Mouse (Mus musculus) layer of hippocampus, postnatal 14 days (tissue): ENCODE measurements around the gene Cd300c. TPM values are rescaled to one million over a fixed set of nuclear protein-coding genes. Genes with fewer than 3 reads are reported as not detected.
"Not testable (repeated sequence)": the region's sequence is repeated elsewhere in the genome, so short reads cannot be mapped to it uniquely, and the experiment has no call there.

Experiments
- DNase-seq, 2 experiments: peaks; one replicate each; pipeline ENCODE4 v3.0.0; 2021 to 2022; ENCODE audit warnings: low spot score in 2 of 2, mixed read lengths in 1 of 2
- long read RNA-seq, 2 experiments: library from polyadenylated mRNA; stranded (forward); transcript quantifications; one replicate each; pipeline ENCODE4 v2.0.0; 2021
- total RNA-seq, 2 experiments: library from RNA; stranded (reverse); gene quantifications; 2 replicates each; pipeline ENCODE4 v1.2.3; 2021

Gene Cd300c
- not detected for total RNA-seq
- long read RNA-seq, experiment 1, result 0 reads
- long read RNA-seq, experiment 2, result 0 reads

DNA sequence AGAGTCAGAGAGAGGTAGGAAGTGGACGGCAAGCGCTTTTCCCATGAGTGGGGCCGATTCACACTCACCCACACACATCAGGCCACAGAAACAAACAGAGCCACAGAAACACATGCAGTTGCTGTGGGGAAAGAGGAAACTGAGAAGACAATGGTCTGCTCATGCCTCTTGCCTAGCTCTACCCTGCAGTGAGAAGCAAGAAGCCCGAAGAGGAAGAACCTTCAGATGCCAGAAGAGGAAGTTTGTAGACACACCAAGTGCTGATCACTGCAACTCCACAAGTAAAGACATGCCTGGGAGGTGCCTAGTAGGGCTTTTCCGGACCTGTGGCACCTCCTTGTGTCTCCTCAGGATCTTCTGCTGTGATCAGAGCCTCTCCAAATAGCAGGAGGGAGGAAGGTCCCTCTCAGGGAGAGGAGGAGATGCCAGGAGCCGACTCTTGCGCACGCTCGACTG lies at the start of gene Cd300c:
Gene Cd300c, minus strand, starts transcription at position 406 of the 456 bp plus-strand sequence.
- peak in 1 of 2 experiments; percentile 24 for DNase-seq

- DNase-seq, result not testable (repeated sequence)
Observed at GRCm38 (mm10) chr11:115016093-115016492, 47.1 kb upstream of the Cd300c start, which contains the start of gene Cd300ld2. Gene Cd300ld2, minus strand, starts transcription at chr11:115016193.

DNA sequence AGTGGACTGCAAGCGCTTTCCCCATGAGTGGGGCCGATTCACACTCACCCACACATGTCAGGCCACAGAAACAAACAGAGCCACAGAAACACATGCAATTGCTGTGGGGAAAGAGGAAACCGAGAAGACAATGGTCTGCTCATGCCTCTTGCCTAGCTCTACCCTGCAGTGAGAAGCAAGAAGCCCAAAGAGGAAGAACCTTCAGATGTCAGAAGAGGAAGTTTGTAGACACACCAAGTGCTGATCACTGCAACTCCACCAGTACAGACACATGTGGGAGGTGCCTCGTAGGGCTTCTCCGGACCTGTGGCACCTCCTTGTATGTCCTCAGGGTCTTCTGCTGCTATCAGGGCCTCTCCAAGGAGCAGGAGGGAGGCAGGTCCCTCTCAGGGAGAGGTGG lies 35.1 kb upstream of the Cd300c start:
- DNase-seq, result no peak

GRCm38 (mm10) chr11:115001474-115002040 lies 32.6 kb upstream of the Cd300c start, which contains the start of gene Cd300c2:
Gene Cd300c2, minus strand, starts transcription at chr11:115001880.
- peak in 1 of 2 experiments; percentile 6 for DNase-seq

GRCm38 (mm10) chr11:114989793-114990192 lies 20.8 kb upstream of the Cd300c start, which contains the start of gene Cd300ld:
Gene Cd300ld, minus strand, starts transcription at chr11:114989922.
- no peak for DNase-seq

GRCm38 (mm10) chr11:114981866-114982265 lies 12.9 kb upstream of the Cd300c start:
- DNase-seq, result no peak

DNA sequence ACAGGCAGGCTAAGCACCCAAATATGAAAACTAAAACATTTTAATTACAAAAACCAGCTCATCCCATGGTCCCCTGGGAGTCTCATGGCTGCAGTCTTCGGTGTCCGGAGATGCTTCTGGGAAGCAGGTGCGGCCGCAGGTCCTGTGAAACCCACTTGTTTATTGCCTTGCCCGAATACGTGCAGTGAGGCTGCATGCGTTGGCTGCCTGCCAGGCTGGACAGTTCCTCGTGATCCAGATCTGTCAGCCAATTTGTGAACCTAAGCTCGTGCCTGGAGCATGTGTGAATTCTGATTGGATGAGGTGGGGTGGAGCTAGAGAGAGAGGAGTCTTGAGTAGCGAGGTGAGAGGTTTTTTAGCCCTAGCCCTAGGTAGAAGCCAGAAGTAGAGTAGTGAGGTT lies 3.8 kb upstream of the Cd300c start:
- no peak for DNase-seq

- DNase-seq, result no peak
Observed at GRCm38 (mm10) chr11:114965182-114965828, 3.7 kb downstream of the Cd300c start.

DNA sequence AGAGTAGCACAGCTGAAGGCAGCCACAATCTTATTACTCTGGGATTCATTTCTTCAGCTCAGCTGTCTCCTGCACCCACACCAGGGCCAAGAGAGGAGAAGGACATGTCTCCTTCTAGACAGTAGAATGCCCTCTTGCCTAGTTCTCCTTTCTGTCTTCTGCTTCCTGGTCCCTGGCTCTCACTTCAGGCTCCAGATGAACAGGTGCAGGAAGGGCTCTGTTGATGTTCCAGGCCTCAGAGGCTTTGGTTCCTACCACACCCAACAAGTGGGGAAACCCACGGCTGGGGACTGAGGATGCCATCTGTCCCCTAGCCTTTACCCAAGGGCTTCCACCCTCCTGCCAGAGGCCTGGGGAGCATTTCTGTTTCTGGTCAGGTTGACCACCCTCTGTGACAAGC lies 8.6 kb downstream of the Cd300c start:
- no peak for DNase-seq

- DNase-seq, result no peak
Observed at GRCm38 (mm10) chr11:114934144-114934543, 34.8 kb downstream of the Cd300c start, which contains the start of gene Cd300lb. Gene Cd300lb, minus strand, starts transcription at chr11:114934386.

DNA sequence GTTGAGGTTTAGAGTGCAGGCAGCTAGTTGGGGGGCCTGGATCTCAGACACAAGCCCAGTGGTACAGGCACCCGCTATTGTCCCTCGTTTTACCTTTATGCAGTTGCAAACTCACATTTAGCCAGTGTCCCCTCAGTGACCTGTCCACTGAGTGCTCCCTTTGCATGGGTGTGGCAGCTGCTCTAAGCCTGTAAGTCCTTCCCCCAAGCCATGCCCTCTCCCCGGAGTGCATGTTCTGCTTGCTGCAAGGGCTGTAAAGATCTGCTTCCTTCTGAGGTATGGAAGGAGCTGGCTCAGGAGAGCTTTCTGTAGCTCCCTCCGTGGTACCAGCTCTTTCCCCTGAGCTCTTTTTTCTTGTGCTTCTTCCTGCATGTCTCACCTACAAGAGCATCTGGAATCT lies 35.4 kb downstream of the Cd300c start:
- DNase-seq, result no peak

GRCm38 (mm10) chr11:114931041-114931440 lies 37.9 kb downstream of the Cd300c start:
- no peak for DNase-seq

- no peak for DNase-seq
Observed at GRCm38 (mm10) chr11:114929581-114929980, 39.4 kb downstream of the Cd300c start.

DNA sequence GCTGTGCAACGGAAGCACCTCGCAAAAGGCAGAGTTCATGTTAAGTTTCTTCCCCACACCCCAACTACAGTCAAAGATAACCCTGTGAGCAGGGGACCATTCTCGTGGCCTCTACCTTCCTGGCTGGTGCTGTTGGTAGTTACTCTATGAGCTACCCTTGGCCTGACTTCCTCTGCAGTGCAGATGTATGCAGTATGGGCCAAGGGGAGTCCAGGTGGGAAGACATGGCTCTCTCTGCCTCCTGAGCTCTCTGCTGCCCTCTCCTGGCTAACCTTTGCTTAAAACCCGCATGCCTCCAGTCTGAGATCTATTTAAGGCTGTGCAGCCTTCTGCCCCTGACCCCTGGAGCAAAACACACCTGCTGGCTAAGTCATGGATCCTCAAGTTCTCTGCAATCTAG lies 45.0 kb downstream of the Cd300c start:
- no peak for DNase-seq

GRCm38 (mm10) chr11:114922439-114922838 lies 46.5 kb downstream of the Cd300c start:
- no peak for DNase-seq

GRCm38 (mm10) chr11:114917120-114917519 lies 51.8 kb downstream of the Cd300c start:
- no peak for DNase-seq

DNA sequence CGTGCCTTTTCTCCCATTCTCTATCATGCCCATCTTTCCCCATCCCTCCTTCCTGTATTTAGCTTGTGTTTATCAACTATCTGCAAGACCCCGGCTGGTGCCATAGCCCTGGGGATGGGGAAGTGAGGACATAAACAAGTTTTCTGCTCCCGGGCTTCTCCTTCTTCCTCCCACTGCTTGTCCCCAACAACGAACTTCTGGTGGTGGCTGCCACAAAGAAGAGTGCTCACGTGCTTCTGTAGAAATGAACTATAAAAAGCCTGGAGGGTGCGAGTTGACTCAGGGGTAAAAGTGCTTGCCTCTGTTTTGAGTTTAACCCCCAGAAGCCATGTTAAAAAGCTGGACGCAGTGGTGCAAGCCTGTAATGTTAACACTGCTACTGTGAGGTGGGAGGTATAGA lies 54.0 kb downstream of the Cd300c start:
- DNase-seq, result no peak

- peak; percentile 82 to 85 for DNase-seq
Observed at GRCm38 (mm10) chr11:114912847-114913246, 56.1 kb downstream of the Cd300c start.

GRCm38 (mm10) chr11:114909538-114909937 lies 59.4 kb downstream of the Cd300c start:
- DNase-seq, result not testable (repeated sequence)

GRCm38 (mm10) chr11:114908086-114908485 lies 60.9 kb downstream of the Cd300c start:
- DNase-seq, result no peak

GRCm38 (mm10) chr11:114907567-114907966 lies 61.4 kb downstream of the Cd300c start:
- no peak for DNase-seq
